Mouse (Mus musculus): ENCODE results near the gene 4930539E08Rik. TPM values are rescaled to one million over a fixed set of nuclear protein-coding genes. Genes with fewer than 3 reads are reported as not detected.

4930539E08Rik gene
- polyA plus RNA-seq, 1 experiment from 2014 or later, result 0.62 TPM

GRCm38 (mm10) chr17:28904546-28905376 lies 10.4 kb downstream of the 4930539E08Rik start:
- Histone ChIP-seq H3K9me3 (ENCODE audit: control insufficient read depth, low read length) (no peaks in the 10 kb centered on the region), H3K27ac (ENCODE audit: low read depth, low read length) (no peak overlapping the region), H3K4me1 (ENCODE audit: control insufficient read depth, insufficient read depth, low read length) (no peaks in the 10 kb centered on the region; the same call in 1 of the 2 replicates), H3K4me3 (ENCODE audit: low read length) (no peak overlapping the region), H3K9ac (ENCODE audit: low read depth, low read length) (no peak overlapping the region; the same call in 1 of the 2 replicates), H3K4me2 (replicated peaks; ENCODE audit: low read depth, low read length) (no peak overlapping the region), H3K27me3 (ENCODE audit: control insufficient read depth, insufficient read depth, low read length) (no peaks in the 10 kb centered on the region; the same call in 1 of the 2 replicates), H3K36me3 (ENCODE audit: control insufficient read depth, insufficient read depth, low read length) (no peaks in the 10 kb centered on the region)
- ATAC-seq (ENCODE audit: low FRiP score, low TSS enrichment), result no peak
- 36% methylated on average over 23 of the region's 23 CpGs for WGBS

- no peak overlapping the region for H3K4me2 ChIP-seq (replicated peaks; ENCODE audit: low read depth, low read length)
- WGBS, result 72% methylated on average over 4 of the region's 4 CpGs
- no peak for ATAC-seq (ENCODE audit: low FRiP score, low TSS enrichment)
Measured at GRCm38 (mm10) chr17:28901559-28901958, 13.6 kb downstream of the 4930539E08Rik start.

GRCm38 (mm10) chr17:28899427-28899826 lies 15.7 kb downstream of the 4930539E08Rik start:
- H3K4me2 ChIP-seq (replicated peaks; ENCODE audit: low read depth, low read length), result no peak overlapping the region

More at GRCm38 (mm10) chr17:28901559-28901958, 13.6 kb downstream of the 4930539E08Rik start:
- Histone ChIP-seq H3K4me3 (ENCODE audit: low read length) (no peak overlapping the region), H3K27ac (ENCODE audit: low read depth, low read length) (no peak overlapping the region), H3K9me3 (ENCODE audit: control insufficient read depth, low read length) (no peaks in the 10 kb centered on the region), H3K27me3 (ENCODE audit: control insufficient read depth, insufficient read depth, low read length) (no peaks in the 10 kb centered on the region), H3K36me3 (ENCODE audit: control insufficient read depth, insufficient read depth, low read length) (no peaks in the 10 kb centered on the region), H3K4me1 (ENCODE audit: control insufficient read depth, insufficient read depth, low read length) (no peaks in the 10 kb centered on the region), H3K9ac (ENCODE audit: low read depth, low read length) (no peak overlapping the region)

GRCm38 (mm10) chr17:28898249-28898648 lies 16.9 kb downstream of the 4930539E08Rik start:
- Histone ChIP-seq H3K27ac (ENCODE audit: low read depth, low read length) (no peak overlapping the region), H3K4me3 (ENCODE audit: low read length) (no peak overlapping the region), H3K27me3 (ENCODE audit: control insufficient read depth, insufficient read depth, low read length) (no peaks in the 10 kb centered on the region), H3K4me2 (replicated peaks; ENCODE audit: low read depth, low read length) (no peak overlapping the region), H3K9me3 (ENCODE audit: control insufficient read depth, low read length) (peaks cover 3% of the 10 kb centered on the region; the same call in 1 of the 2 replicates), H3K36me3 (ENCODE audit: control insufficient read depth, insufficient read depth, low read length) (no peaks in the 10 kb centered on the region), H3K4me1 (ENCODE audit: control insufficient read depth, insufficient read depth, low read length) (no peaks in the 10 kb centered on the region), H3K9ac (ENCODE audit: low read depth, low read length) (no peak overlapping the region)
- WGBS, result 73% methylated on average over 5 of the region's 5 CpGs
- no peak for ATAC-seq (ENCODE audit: low FRiP score, low TSS enrichment)

More at GRCm38 (mm10) chr17:28899427-28899826, 15.7 kb downstream of the 4930539E08Rik start:
- WGBS, result 69% methylated on average over 19 of the region's 19 CpGs
- H3K9ac ChIP-seq (ENCODE audit: low read depth, low read length), result no peak overlapping the region
- ATAC-seq (ENCODE audit: low FRiP score, low TSS enrichment), result no peak
- H3K36me3 ChIP-seq (ENCODE audit: control insufficient read depth, insufficient read depth, low read length), result no peaks in the 10 kb centered on the region
- H3K4me1 ChIP-seq (ENCODE audit: control insufficient read depth, insufficient read depth, low read length), result no peaks in the 10 kb centered on the region
- H3K27me3 ChIP-seq (ENCODE audit: control insufficient read depth, insufficient read depth, low read length), result no peaks in the 10 kb centered on the region
- H3K4me3 ChIP-seq (ENCODE audit: low read length), result no peak overlapping the region
- H3K27ac ChIP-seq (ENCODE audit: low read depth, low read length), result no peak overlapping the region
- no peaks in the 10 kb centered on the region for H3K9me3 ChIP-seq (ENCODE audit: control insufficient read depth, low read length)

GRCm38 (mm10) chr17:28897817-28898216 lies 17.3 kb downstream of the 4930539E08Rik start:
- Histone ChIP-seq H3K4me1 (ENCODE audit: control insufficient read depth, insufficient read depth, low read length) (no peaks in the 10 kb centered on the region), H3K4me3 (ENCODE audit: low read length) (no peak overlapping the region), H3K9ac (ENCODE audit: low read depth, low read length) (no peak overlapping the region), H3K27ac (ENCODE audit: low read depth, low read length) (no peak overlapping the region), H3K27me3 (ENCODE audit: control insufficient read depth, insufficient read depth, low read length) (no peaks in the 10 kb centered on the region), H3K4me2 (replicated peaks; ENCODE audit: low read depth, low read length) (no peak overlapping the region), H3K36me3 (ENCODE audit: control insufficient read depth, insufficient read depth, low read length) (no peaks in the 10 kb centered on the region), H3K9me3 (ENCODE audit: control insufficient read depth, low read length) (peaks cover 3% of the 10 kb centered on the region; the same call in 1 of the 2 replicates)
- 89% methylated on average over 5 of the region's 5 CpGs for WGBS
- no peak for ATAC-seq (ENCODE audit: low FRiP score, low TSS enrichment)

- Histone ChIP-seq H3K9me3 (ENCODE audit: control insufficient read depth, low read length) (peaks cover 3% of the 10 kb centered on the region; the same call in 1 of the 2 replicates), H3K27me3 (ENCODE audit: control insufficient read depth, insufficient read depth, low read length) (no peaks in the 10 kb centered on the region), H3K9ac (ENCODE audit: low read depth, low read length) (no peak overlapping the region), H3K4me1 (ENCODE audit: control insufficient read depth, insufficient read depth, low read length) (no peaks in the 10 kb centered on the region), H3K4me2 (replicated peaks; ENCODE audit: low read depth, low read length) (no peak overlapping the region), H3K4me3 (ENCODE audit: low read length) (no peak overlapping the region), H3K36me3 (ENCODE audit: control insufficient read depth, insufficient read depth, low read length) (no peaks in the 10 kb centered on the region), H3K27ac (ENCODE audit: low read depth, low read length) (no peak overlapping the region)
- ATAC-seq (ENCODE audit: low FRiP score, low TSS enrichment), result no peak
- WGBS, result 92% methylated on average over 11 of the region's 11 CpGs
Measured at GRCm38 (mm10) chr17:28896095-28896780, 18.9 kb downstream of the 4930539E08Rik start.

GRCm38 (mm10) chr17:28895217-28895875 lies 19.8 kb downstream of the 4930539E08Rik start:
- Histone ChIP-seq H3K4me1 (ENCODE audit: control insufficient read depth, insufficient read depth, low read length) (no peaks in the 10 kb centered on the region), H3K4me2 (replicated peaks; ENCODE audit: low read depth, low read length) (no peak overlapping the region), H3K36me3 (ENCODE audit: control insufficient read depth, insufficient read depth, low read length) (no peaks in the 10 kb centered on the region), H3K9me3 (ENCODE audit: control insufficient read depth, low read length) (peaks cover 3% of the 10 kb centered on the region; the same call in 1 of the 2 replicates), H3K27ac (ENCODE audit: low read depth, low read length) (no peak overlapping the region), H3K27me3 (ENCODE audit: control insufficient read depth, insufficient read depth, low read length) (no peaks in the 10 kb centered on the region), H3K4me3 (ENCODE audit: low read length) (no peak overlapping the region), H3K9ac (ENCODE audit: low read depth, low read length) (no peak overlapping the region)
- no peak for ATAC-seq (ENCODE audit: low FRiP score, low TSS enrichment)
- WGBS, result 96% methylated on average over 21 of the region's 21 CpGs

GRCm38 (mm10) chr17:28894050-28894767 lies 20.9 kb downstream of the 4930539E08Rik start:
- peaks cover 4% of the 10 kb centered on the region; the same call in 1 of the 2 replicates for H3K9me3 ChIP-seq (ENCODE audit: control insufficient read depth, low read length)
- no peaks in the 10 kb centered on the region for H3K36me3 ChIP-seq (ENCODE audit: control insufficient read depth, insufficient read depth, low read length)
- H3K4me3 ChIP-seq (ENCODE audit: low read length), result no peak overlapping the region
- no peaks in the 10 kb centered on the region for H3K4me1 ChIP-seq (ENCODE audit: control insufficient read depth, insufficient read depth, low read length)
- no peak overlapping the region for H3K9ac ChIP-seq (ENCODE audit: low read depth, low read length)
- no peak overlapping the region for H3K27ac ChIP-seq (ENCODE audit: low read depth, low read length)
- ATAC-seq (ENCODE audit: low FRiP score, low TSS enrichment), result no peak
- H3K4me2 ChIP-seq (replicated peaks; ENCODE audit: low read depth, low read length), result no peak overlapping the region
- no peaks in the 10 kb centered on the region for H3K27me3 ChIP-seq (ENCODE audit: control insufficient read depth, insufficient read depth, low read length)
- WGBS, result 87% methylated on average over 11 of the region's 11 CpGs

Data from kidney, embryonic 14.5 days (tissue).